Mouse (Mus musculus) kidney, postnatal 14 days (tissue): ENCODE measurements around the gene Lrpap1.

Source experiments
- DNase-seq: peaks from one replicate; pipeline ENCODE4 v3.0.0; 2022; ENCODE audit warnings: mixed read lengths

The Lrpap1 gene

GRCm38 (mm10) chr5:35118418-35118817 is 12.9 kb upstream of the Lrpap1 start:
- DNase-seq, result no peak

DNA sequence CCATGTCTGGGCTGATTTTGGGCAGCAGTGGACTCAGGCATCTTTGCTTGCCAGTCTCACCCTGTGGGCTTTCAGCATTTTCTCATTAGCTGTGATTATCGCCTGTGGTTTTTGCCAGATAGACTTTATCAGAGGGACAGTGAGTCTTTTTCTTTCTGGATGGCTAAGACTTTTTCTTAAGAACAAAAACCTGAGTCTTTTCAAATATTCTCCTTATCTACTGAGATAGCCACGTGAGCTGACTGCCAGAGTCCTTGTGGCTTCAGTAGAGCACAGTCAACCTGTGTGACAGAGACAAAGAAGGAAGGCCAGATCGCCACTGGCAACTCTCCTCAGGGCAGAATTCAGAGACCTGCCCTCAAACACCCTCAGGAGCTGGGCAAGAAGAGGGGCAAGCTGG is 12.1 kb upstream of the Lrpap1 start:
- DNase-seq, result no peak

DNA sequence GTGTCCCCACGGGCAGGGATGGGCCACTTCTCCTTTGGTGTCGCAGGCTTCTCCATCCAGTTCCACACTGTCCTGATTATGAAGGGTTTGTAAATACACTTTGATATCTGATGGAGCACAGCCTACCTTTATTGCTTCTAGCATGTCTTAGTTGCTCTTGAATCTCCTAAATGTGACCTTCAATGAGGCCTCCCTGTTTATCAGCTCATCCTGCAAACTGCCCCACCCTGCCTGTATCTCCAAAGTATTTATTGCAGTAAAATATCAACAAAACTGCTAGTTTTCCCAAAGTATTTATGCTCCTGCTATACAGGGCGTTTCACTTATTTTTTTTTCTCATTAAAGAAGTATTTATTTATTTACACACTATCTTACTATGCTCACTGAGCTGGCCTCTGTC is 10.4 kb upstream of the Lrpap1 start:
- DNase-seq, result no peak

- DNase-seq, result no peak
Observed at GRCm38 (mm10) chr5:35112444-35112843, 6.9 kb upstream of the Lrpap1 start.

- DNase-seq, result no peak
Observed at GRCm38 (mm10) chr5:35105922-35106298, 344 bp upstream of the Lrpap1 start.

GRCm38 (mm10) chr5:35104183-35104959 is 1.2 kb downstream of the Lrpap1 start:
- peak; percentile 52 for DNase-seq

DNA sequence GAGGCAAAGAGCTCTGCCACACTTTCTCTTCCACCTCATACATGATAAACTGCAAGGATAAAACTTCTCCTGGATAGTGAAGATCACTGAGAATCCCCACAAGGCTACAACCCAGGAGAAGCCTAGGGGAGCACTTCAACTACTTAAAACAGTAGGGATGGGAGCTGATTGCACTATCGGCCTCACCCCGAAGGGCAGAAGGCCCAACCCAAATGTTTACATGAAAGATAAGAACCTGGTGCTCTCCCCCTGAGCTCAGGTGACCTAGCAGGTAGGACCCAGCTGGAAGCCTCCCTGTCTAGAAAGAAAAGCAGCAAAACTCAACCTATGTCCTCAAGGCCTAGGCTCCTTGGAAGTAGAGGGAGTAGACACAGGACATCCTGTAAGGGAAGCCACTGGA is 2.0 kb downstream of the Lrpap1 start:
- DNase-seq, result no peak

- no peak for DNase-seq
Observed at GRCm38 (mm10) chr5:35103086-35103485, 2.5 kb downstream of the Lrpap1 start.

GRCm38 (mm10) chr5:35091636-35092035 is 13.9 kb downstream of the Lrpap1 start:
- no peak for DNase-seq

DNA sequence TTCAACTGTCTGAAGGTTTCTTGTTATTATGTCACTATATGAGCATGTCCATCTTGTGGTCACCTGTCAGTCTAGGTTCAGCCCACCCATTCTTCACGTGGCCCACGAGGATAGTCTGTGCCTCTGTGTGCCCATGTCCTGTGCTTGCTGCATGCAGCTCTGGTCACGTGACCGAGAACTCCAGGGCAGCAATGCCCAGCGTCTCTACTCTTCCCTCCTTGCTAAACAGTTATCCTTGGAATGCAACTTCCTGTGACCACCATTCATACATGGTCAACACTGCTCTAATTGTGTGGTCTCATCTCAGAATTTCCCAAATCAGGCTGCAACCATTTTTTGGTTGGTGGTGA is 16.0 kb downstream of the Lrpap1 start:
- no peak for DNase-seq

GRCm38 (mm10) chr5:35088785-35089613 is 16.6 kb downstream of the Lrpap1 start:
- DNase-seq, result peak; percentile 70

DNA sequence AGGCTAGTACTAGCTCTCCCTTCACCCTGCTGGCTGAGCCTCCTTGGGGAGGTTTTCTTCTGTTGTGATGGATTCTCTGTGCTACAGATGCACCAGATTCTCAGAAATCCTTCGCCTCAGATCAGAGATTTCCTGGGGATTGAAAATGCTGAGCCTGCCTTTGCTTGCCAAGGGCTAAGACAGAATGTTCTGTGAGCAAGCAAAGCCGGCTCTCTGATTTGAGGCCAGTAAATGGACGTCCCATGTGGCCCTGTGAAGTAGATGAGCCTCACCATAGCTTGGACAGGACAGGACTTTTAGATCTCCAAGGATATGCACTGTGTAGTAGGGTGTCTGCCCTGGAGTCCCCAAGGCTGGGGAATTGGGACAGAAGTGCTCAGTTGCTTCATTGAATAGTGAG is 20.7 kb downstream of the Lrpap1 start:
- DNase-seq, result no peak

DNA sequence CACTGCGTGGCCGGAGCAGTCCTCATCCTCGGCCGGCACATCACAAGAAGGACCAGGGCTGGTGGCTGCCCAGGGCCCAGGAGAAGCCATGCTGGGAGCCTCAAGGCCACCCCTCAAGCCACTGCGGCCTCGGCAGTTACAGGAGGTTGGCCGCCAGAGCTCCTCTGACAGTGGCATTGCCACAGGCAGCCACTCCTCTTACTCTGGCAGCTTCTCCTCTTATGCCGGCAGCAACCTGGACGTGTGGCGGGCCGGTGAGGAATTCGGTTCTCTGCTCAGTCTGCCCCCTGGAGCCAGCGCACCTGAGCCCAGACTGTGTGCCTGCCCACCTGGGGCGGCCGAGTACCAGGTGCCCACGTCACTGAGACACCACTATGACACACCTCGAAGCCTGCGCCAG is 26.5 kb downstream of the Lrpap1 start:
- DNase-seq, result no peak

GRCm38 (mm10) chr5:35076369-35076768 is 29.2 kb downstream of the Lrpap1 start:
- no peak for DNase-seq

DNA sequence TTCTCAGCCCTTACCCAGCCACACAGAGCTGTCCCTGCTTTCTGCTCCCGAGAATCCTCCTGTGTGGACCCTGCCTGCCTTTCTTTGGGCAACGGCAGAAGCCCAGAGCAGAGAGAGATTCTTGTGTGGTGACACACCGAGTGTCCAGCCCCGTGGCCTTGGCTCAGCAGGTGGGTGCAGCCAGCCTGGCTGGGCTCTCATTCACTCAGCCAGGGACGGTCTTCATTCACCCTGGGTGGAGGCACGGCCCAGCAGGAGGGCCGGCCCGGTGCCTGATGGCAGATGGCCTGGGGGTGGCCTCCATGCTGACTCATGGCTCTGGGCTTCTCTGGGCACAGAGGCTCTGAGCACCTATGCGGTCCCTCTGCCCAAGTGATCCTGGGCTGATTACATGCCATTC is 31.6 kb downstream of the Lrpap1 start:
- DNase-seq, result no peak

DNA sequence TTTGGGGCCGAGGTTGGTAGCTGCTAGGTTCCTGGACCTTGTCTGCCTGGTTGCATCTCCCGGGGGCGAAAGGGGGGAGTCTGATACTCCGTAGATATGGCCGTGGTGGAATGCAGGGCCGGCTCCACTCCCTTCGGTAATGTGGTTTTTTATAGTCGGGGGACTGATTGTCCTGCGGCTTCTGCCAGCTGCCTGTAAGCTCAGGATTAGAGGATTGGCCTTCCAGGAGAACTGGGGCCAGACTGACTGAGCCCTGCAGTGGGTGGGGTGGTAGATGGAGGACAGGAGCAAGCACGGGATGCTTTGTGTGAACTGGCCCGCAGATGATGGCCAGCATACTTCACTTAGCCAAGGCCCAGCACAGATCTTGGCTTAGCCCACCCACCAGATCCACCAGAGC is 32.3 kb downstream of the Lrpap1 start:
- DNase-seq, result no peak

DNA sequence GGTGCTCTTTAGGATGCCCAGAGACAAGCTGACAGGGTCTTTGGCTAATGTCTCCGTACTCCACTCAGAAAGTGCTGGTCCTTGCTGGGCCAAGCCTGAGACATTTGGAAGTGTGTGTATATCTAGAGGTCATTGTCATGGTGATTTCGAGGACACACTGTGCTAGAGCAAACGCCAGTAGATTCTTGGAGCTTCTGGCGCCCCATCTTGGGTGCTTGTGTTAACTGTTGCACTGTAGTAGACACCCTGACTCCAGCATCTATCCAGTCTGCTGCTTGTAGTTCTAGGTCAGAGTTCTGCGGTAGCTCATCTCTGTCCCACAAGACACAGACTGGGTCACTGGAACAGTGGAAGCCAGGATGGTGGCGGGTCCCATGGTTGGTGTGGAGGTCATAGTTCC is 33.7 kb downstream of the Lrpap1 start:
- DNase-seq, result no peak

DNA sequence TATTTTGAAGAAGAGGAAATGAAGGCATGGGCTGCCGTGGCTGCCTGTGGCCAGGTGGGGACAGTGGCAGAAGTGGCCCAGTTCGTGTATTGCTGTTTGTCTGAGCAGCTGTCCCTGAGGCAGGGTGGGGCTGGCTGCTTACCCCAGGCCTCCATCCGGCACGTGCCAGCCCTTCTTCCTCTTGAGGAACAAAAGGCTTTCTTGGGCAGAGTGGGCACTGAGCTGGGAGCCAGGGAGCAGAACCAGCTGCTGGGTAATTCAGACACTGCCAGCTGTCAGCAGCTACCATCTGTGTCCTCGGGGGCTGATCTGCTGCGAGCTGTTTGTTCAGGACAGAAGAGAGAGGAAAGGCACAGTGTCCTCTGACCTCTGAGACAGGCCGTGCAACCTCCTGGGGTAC is 34.6 kb downstream of the Lrpap1 start:
- DNase-seq, result no peak

DNA sequence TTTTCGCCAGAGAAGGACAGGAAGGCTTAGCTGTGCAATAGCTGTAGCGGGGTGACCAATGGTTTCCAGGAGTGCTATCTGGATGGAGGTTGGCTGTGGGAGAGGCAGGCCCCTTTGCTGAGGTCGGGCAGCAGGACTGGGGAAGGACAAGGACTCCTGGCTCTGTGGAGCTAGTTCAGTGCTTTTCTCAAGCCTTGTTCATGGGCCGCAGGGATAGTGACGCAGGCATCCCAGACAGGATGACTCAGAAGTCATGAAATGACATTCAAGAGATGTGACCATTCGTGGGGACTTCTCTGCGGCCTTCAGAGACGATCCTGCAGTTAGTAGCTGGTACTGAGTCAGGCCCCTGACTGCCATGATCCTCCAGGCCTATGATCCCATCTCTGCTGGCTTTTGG is 35.3 kb downstream of the Lrpap1 start:
- no peak for DNase-seq

GRCm38 (mm10) chr5:35069841-35070240 is 35.7 kb downstream of the Lrpap1 start:
- no peak for DNase-seq

DNA sequence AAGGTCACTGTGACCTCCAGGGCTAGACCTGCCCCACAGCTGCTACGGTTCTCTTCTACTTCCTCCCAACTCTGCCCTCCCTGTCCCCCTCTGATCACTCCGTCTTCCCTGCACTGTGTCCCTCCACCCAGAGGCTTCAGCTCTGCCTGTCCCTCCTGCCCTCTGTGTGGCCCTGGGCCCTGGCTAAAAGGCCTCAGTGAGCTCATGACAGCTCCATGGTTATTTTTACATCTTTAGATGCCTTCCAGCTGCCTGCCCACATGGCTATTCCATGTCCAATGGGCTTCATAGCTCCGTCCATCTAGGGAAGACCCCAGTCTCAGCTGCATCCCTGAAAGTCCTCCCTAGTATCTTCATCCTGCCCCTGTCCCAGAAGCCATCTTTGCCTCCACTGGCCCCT is 45.5 kb downstream of the Lrpap1 start:
- no peak for DNase-seq

DNA sequence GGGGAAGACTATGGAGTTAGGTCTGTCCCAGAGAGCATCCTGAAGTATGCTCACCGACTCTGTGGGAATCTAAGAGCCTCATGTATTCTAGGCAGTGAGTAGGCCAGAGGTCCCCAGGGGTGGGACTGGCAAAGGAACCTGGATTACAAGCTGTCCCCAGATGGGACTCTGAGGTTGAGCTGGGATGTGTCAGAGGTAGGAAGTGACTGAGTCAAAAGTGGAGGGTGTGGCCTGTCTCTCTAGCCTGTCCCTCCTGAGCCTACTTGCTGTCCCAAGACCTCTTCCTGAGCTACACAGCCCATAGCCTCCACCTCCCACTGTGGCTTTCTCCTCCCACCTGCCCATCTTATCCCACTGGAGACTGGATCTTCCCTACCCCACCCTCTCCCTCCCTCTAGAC is 47.4 kb downstream of the Lrpap1 start:
- DNase-seq, result no peak

DNA sequence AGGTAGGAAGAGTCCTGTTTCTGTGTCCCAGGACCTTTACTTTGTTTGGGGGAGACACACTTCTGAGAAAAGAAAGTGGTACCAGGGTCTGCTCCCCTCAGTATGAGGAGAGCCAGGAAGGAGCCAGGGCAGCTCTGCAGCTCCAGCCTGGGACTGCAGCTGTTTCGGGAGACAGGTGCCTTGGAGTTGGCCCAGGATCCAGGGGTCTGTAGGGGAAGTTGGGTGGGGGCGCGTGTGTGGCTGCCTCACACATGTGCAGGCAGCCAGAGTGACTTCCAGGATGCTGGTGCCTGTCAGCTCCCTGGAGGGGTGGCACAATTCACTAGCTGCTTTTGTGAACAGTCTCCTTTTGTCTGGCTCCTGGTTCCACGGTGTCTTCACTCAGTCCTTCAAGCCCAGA is 48.0 kb downstream of the Lrpap1 start:
- no peak for DNase-seq

DNA sequence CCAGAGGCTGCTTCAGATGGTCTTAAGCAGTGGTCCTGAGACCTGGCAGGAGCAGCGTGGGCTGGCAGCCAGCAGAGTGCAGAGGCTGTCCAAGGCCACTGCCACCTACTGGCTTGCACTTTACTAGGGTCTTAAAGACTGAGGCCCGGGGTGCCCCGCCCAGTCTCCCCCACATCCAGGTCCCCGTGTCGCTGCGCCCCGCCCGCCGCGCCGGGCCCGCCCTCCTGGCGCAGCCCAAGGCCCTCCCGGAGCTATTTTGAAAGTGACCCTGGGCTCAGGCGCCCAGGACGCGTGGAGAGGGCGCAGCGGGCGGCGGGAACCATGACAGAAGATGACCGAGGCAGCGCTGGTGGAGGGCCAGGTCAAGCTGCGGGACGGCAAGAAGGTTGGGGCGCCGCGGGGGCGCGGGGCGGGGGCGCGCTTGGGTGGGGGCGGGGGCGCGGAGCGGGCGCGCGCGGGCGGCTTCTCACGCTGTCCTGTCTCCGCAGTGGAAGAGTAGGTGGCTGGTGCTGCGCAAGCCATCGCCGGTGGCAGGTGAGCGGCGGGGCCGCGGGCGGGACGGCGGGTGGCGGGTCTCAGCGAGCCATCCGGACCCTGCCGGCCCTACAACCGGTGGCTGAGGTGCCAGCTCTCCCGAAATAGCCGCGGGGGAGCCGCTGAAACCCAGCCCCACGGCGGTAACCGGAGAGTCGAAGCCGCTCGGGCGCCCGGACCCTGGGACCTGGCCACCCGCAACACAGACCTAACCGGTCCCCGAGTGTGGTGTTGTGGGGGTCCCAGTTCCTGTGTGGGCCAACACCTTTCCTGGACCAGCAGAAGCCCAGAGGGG is 48.7 kb downstream of the Lrpap1 start, which contains the start of gene Dok7:
Gene Dok7, plus strand, starts transcription at position 163 of the 829 bp plus-strand sequence.
- peak; percentile 72 for DNase-seq
